Mouse (Mus musculus) CH12.LX (cell line): ENCODE data around the gene Hmx1. TPM values are rescaled to one million over a fixed set of nuclear protein-coding genes. Genes with fewer than 3 reads are reported as not detected.
A peak's percentile ranks its signal among the peaks of the same experiment; 100 is the strongest.

Source experiments
- DNase-seq: peaks from one replicate; pipeline ENCODE4 v3.0.0-alpha.2; 2013; ENCODE audit errors: extremely low read depth
- H3K27ac ChIP-seq: 2 replicates; pipeline ENCODE4 v1.5.1; 2012; ENCODE audit warnings: low read depth, mild to moderate bottlenecking, control low read depth, moderate library complexity; ENCODE audit not compliant: insufficient read depth
- H3K27me3 ChIP-seq: replicated peaks from 2 replicates; pipeline ENCODE3; 2012; ENCODE audit warnings: inconsistent platforms
- H3K36me3 ChIP-seq, 2 experiments: replicated peaks in 1 of 2; 2 replicates each; pipeline versions ENCODE3 to v1.6.1; 2012; ENCODE audit warnings: inconsistent platforms in 1 of 2, low read length in 1 of 2, mild to moderate bottlenecking in 1 of 2, mixed read lengths in 1 of 2, moderate library complexity in 1 of 2; ENCODE audit not compliant: control insufficient read depth in 1 of 2, insufficient read depth in 1 of 2
- H3K4me1 ChIP-seq, 2 experiments: 2 replicates each; pipeline ENCODE4 v1.6.1; 2012; ENCODE audit warnings: inconsistent platforms in 1 of 2, moderate library complexity in 1 of 2; ENCODE audit not compliant: insufficient read depth in 2 of 2, control insufficient read depth in 1 of 2
- H3K4me2 ChIP-seq: 2 replicates; pipeline ENCODE4 v1.6.1; 2012; ENCODE audit warnings: low read depth, mild to moderate bottlenecking, control low read depth; ENCODE audit not compliant: poor library complexity, insufficient read depth, severe bottlenecking
- H3K4me3 ChIP-seq, 3 experiments: fragments of 150-350 bp in 1 of 3; sonication (generic) in 1 of 3; replicated peaks in 1 of 3; 2 replicates each; pipeline versions ENCODE3 to v1.5.1; 2011 to 2012; ENCODE audit warnings: low read depth in 2 of 3, low read length in 2 of 3, mild to moderate bottlenecking in 2 of 3, moderate library complexity in 2 of 3, control low read depth in 1 of 3, improper control_type of control experiment in 1 of 3, inconsistent platforms in 1 of 3, mixed read lengths in 1 of 3; ENCODE audit not compliant: poor library complexity in 1 of 3
- H3K79me2 ChIP-seq: replicated peaks from 2 replicates; pipeline ENCODE4 v1.6.1; 2012; ENCODE audit warnings: mild to moderate bottlenecking, moderate library complexity; ENCODE audit not compliant: control insufficient read depth, poor library complexity, insufficient read depth, severe bottlenecking; ENCODE audit errors: extremely low read depth
- H3K9ac ChIP-seq: 2 replicates; pipeline ENCODE4 v1.6.1; 2012; ENCODE audit warnings: low read depth, mild to moderate bottlenecking, control low read depth, moderate library complexity; ENCODE audit not compliant: insufficient read depth
- H3K9me3 ChIP-seq: replicated peaks from 2 replicates; pipeline ENCODE3; 2012; ENCODE audit warnings: low read length, inconsistent platforms, mixed read lengths
- BHLHE40 ChIP-seq: IDR thresholded peaks from 2 replicates; pipeline ENCODE4 v1.6.1; 2011; ENCODE audit warnings: mild to moderate bottlenecking, low read depth, low read length, improper control_type of control experiment
- CTCF ChIP-seq, 2 experiments: IDR thresholded peaks in 1 of 2; conservative IDR thresholded peaks in 1 of 2; 2 replicates each; pipeline ENCODE4 v1.5.1; 2011 to 2012; ENCODE audit warnings: low read depth in 2 of 2, low read length in 2 of 2, improper control_type of control experiment in 1 of 2, inconsistent platforms in 1 of 2, mild to moderate bottlenecking in 1 of 2, moderate library complexity in 1 of 2
- E2F4 ChIP-seq: IDR thresholded peaks from 2 replicates; pipeline ENCODE4 v1.6.1; 2011; ENCODE audit warnings: low read depth, low read length, improper control_type of control experiment; ENCODE audit not compliant: insufficient replicate concordance
- EP300 ChIP-seq: IDR thresholded peaks from 2 replicates; pipeline ENCODE4 v1.6.1; 2011; ENCODE audit warnings: low read length, improper control_type of control experiment
- ETS1 ChIP-seq: conservative IDR thresholded peaks from 2 replicates; pipeline ENCODE4 v1.6.1; 2012; ENCODE audit warnings: low read depth, mild to moderate bottlenecking, inconsistent platforms, low read length, improper control_type of control experiment, moderate library complexity
- IRF4 ChIP-seq: IDR thresholded peaks from 2 replicates; pipeline ENCODE4 v1.6.1; 2014; ENCODE audit warnings: low read depth, mild to moderate bottlenecking, inconsistent platforms, low read length, improper control_type of control experiment
- MEF2A ChIP-seq: IDR thresholded peaks from 2 replicates; pipeline ENCODE4 v1.6.1; 2014; ENCODE audit warnings: low read depth, mild to moderate bottlenecking, inconsistent platforms, low read length, improper control_type of control experiment, borderline replicate concordance
- MXI1 ChIP-seq: IDR thresholded peaks from 2 replicates; pipeline ENCODE4 v1.6.1; 2011; ENCODE audit warnings: mild to moderate bottlenecking, low read depth, low read length, improper control_type of control experiment
- POLR2AphosphoS2 ChIP-seq: IDR thresholded peaks from 2 replicates; pipeline ENCODE4 v1.6.1; 2011; ENCODE audit warnings: low read depth, low read length, improper control_type of control experiment
- SMC3 ChIP-seq: IDR thresholded peaks from 2 replicates; pipeline ENCODE4 v1.6.1; 2011; ENCODE audit warnings: low read depth, low read length, improper control_type of control experiment
- TBP ChIP-seq: conservative IDR thresholded peaks from 2 replicates; pipeline ENCODE4 v1.6.1; 2011; ENCODE audit warnings: low read depth, low read length, improper control_type of control experiment
- TCF12 ChIP-seq: IDR thresholded peaks from 2 replicates; pipeline ENCODE4 v1.6.1; 2014; ENCODE audit warnings: low read depth, mild to moderate bottlenecking, inconsistent platforms, low read length, improper control_type of control experiment
- UBTF ChIP-seq: IDR thresholded peaks from 2 replicates; pipeline ENCODE4 v1.6.1; 2012; ENCODE audit warnings: low read depth, mild to moderate bottlenecking, inconsistent platforms, low read length, improper control_type of control experiment, moderate library complexity
- ZC3H11A ChIP-seq: IDR thresholded peaks from 2 replicates; pipeline ENCODE4 v1.6.1; 2012; ENCODE audit warnings: low read depth, mild to moderate bottlenecking, inconsistent platforms, low read length, improper control_type of control experiment
- ZKSCAN1 ChIP-seq: IDR thresholded peaks from 2 replicates; pipeline ENCODE4 v1.6.1; 2012; ENCODE audit warnings: low read depth, inconsistent platforms, low read length, improper control_type of control experiment, borderline replicate concordance
- ZMIZ1 ChIP-seq: IDR thresholded peaks from 2 replicates; pipeline ENCODE4 v1.6.1; 2012; ENCODE audit warnings: low read depth, mild to moderate bottlenecking, inconsistent platforms, low read length, improper control_type of control experiment
- ZNF384 ChIP-seq: IDR thresholded peaks from 2 replicates; pipeline ENCODE4 v1.6.1; 2012; ENCODE audit warnings: low read depth, low read length, improper control_type of control experiment, inconsistent platforms
- dilution Hi-C: fragments of 300-500 bp; cut with MboI; formaldehyde crosslinking; loops from 2 replicates; pipeline ENCODE4 v1.14.3; 2020; ENCODE audit warnings: low sequenced_read_pairs; ENCODE audit not compliant: extremely low pct_unique_long_range_greater_than_20kb, extremely low pct_ligation_motif_present
- in situ Hi-C: fragments of 300-500 bp; cut with MboI; formaldehyde crosslinking; loops from 3 replicates; pipeline ENCODE4 v1.14.3; 2019; ENCODE audit warnings: low sequenced_read_pairs, low pct_ligation_motif_present, low pct_unique_long_range_greater_than_20kb, mixed read lengths
- polyA plus RNA-seq: library from polyadenylated mRNA; unstranded; fragments of >175 nt; gene quantifications from 2 replicates; pipeline ENCODE4 v1.2.1, GENCODE M21; 2012; ENCODE audit warnings: low read depth; ENCODE audit not compliant: insufficient read length
- total RNA-seq, 2 experiments: library from RNA; depleted of rRNA; stranded (reverse); fragments of 300-350 nt in 1 of 2; fragments of >200 nt in 1 of 2; gene quantifications; 2 replicates each; pipeline ENCODE4 v1.2.3; 2012 to 2014

Gene Hmx1
- total and polyA plus RNA-seq, 3 experiments = not detected

- Histone ChIP-seq H3K9me3 (no peaks in the 10 kb centered on the region), H3K4me1 (no peaks in the 10 kb centered on the region; a peak in 1 of 4 replicates), H3K27ac (no peak overlapping the region), H3K4me2 (no peak overlapping the region), H3K79me2 (no peaks in the 10 kb centered on the region), H3K4me3 (no peak overlapping the region), H3K36me3 (no peaks in the 10 kb centered on the region), H3K27me3 (peaks cover 94% of the 10 kb centered on the region), H3K9ac (no peak overlapping the region)
- in situ Hi-C loops = no loop called here
- dilution Hi-C loops = no loop called here
- no peak for TF ChIP-seq ZMIZ1
- TF ChIP-seq TCF12 = no peak
- no peak for TF ChIP-seq POLR2AphosphoS2
- TF ChIP-seq BHLHE40 = no peak
- no peak for DNase-seq
Measured at GRCm38 (mm10) chr5:35407411-35407930, 18.6 kb downstream of the Hmx1 start.

- TF ChIP-seq EP300 = no peak
- TF ChIP-seq E2F4 = no peak
- no peak for TF ChIP-seq ETS1
- no peak for TF ChIP-seq ZC3H11A
- TF ChIP-seq UBTF = no peak
- no peak for TF ChIP-seq CTCF (conservative IDR thresholded peaks at IDR 0.05 in 1 of 2, IDR thresholded peaks at IDR 0.05 in 1 of 2; ENCODE audit: low read depth in 2 of 2, low read length in 2 of 2)
- TF ChIP-seq ZKSCAN1 = no peak
- TF ChIP-seq MXI1 = no peak
- no peak for TF ChIP-seq ZMIZ1
- no peak for TF ChIP-seq SMC3
- TF ChIP-seq TBP = no peak
- TF ChIP-seq MEF2A = no peak
- no peak for TF ChIP-seq IRF4
- TF ChIP-seq ZNF384 = no peak
- TF ChIP-seq, all 38 proteins: peak for 0
- H3K9me3 ChIP-seq = no peaks in the 10 kb centered on the region
- dilution Hi-C loops (no loop called here), in situ Hi-C loops (no loop called here)
- H3K4me1 ChIP-seq = no peaks in the 10 kb centered on the region; a peak in 1 of 4 replicates
- no peaks in the 10 kb centered on the region for H3K36me3 ChIP-seq
- peaks cover 89% of the 10 kb centered on the region for H3K27me3 ChIP-seq
- no peak overlapping the region for H3K4me2 ChIP-seq
- no peaks in the 10 kb centered on the region for H3K79me2 ChIP-seq
- H3K27ac ChIP-seq = no peak overlapping the region
- H3K4me3 ChIP-seq = no peak overlapping the region
- peak; percentile 20 for DNase-seq
- H3K9ac ChIP-seq = no peak overlapping the region
Measured at GRCm38 (mm10) chr5:35411028-35411427, 22.1 kb downstream of the Hmx1 start.
